Mouse (Mus musculus) G1E (cell line): ENCODE results near the gene Tnfsf12.

ENCODE experiments used
- CTCF ChIP-seq: IDR thresholded peaks from 2 replicates; pipeline ENCODE4 v1.5.1; 2012; ENCODE audit warnings: low read depth, low read length, inconsistent platforms, mixed read lengths
- GATA1 ChIP-seq: IDR thresholded peaks from 2 replicates; pipeline ENCODE4 v1.6.1; 2012; ENCODE audit warnings: borderline replicate concordance, low read length, inconsistent platforms, mixed read lengths

GRCm38 (mm10) chr11:69670786-69671725 lies 24.6 kb downstream of the Tnfsf12 start:
- TF ChIP-seq CTCF, result no peak
- no peak for TF ChIP-seq GATA1
